8 mouse cellular contexts compared by ENCODE assay signal in genomic region chr8:72547802-72548643, GRCm38 (mm10). TPM values are rescaled to one million over a fixed set of nuclear protein-coding genes. Genes with fewer than 3 reads are reported as not detected.
DNase-seq lines count a peak whose midpoint lies in the region; ATAC-seq and TF ChIP-seq lines count a peak whose summit lies in the region.

Med26 (minus strand) TSS chr8:72548270.

- intact Hi-C loops in gastrocnemius, adult 2 months (cut with DNase I): loop anchor here (2.0 to 5.0 kb wide), 3 partner anchors 21 to 126 kb away; partner anchors contain the start of genes Eps15l1 and Slc35e1
- intact Hi-C loops in left cerebral cortex, adult 2 months (cut with DNase I): loop anchor here (1.0 kb wide), 2 partner anchors 23 to 56 kb away; partner anchors contain the start of genes Slc35e1 and Smim7

- no peak for TF ChIP-seq CTCF in gastrocnemius, adult 2 months (IDR thresholded peaks at IDR 0.05)
- TF ChIP-seq CTCF in hindbrain, postnatal 0 days (IDR thresholded peaks at IDR 0.05; ENCODE audit: low read depth): peak; percentile 38
- no peak; the same call in 1 of the 2 replicates for TF ChIP-seq CTCF in left cerebral cortex, adult 2 months (IDR thresholded peaks at IDR 0.05)

- peaks cover 11% of the 10 kb centered on the region; the same call in 1 of the 2 replicates for H3K36me3 ChIP-seq in hindbrain, postnatal 0 days (ENCODE audit: insufficient read depth, low read length)

- H3K4me3 ChIP-seq in gastrocnemius, adult 2 months: peak within 1 kb of the TSS; percentile 91
- peak within 1 kb of the TSS; percentile 92 for H3K4me3 ChIP-seq in hindbrain, postnatal 0 days (ENCODE audit: low read length)
- H3K4me3 ChIP-seq in left cerebral cortex, adult 2 months: peak within 1 kb of the TSS; percentile 71

- DNase-seq in ZHBTc4 (ENCODE audit: low read depth, low spot score): peak; percentile 100
- peak; percentile 99 for DNase-seq in gastrocnemius, adult 2 months
- DNase-seq in hindbrain, postnatal 0 days (ENCODE audit: low spot score): peak; percentile 100
- peak; percentile 97 to 99 for DNase-seq in left cerebral cortex, adult 2 months (ENCODE audit: extremely low spot score in 1 of 2, low spot score in 2 of 2)
- DNase-seq in right cerebral cortex, adult 2 months (ENCODE audit: low spot score in 2 of 2): peak; percentile 97 to 98
- DNase-seq in urinary bladder, postnatal 14 days (ENCODE audit: low spot score): peak; percentile 98

- ATAC-seq in common myeloid progenitor, adult 5-6 weeks (replicated peaks; ENCODE audit: low read depth, poor library complexity, severe bottlenecking): peak; percentile 88
- ATAC-seq in hindbrain, postnatal 0 days: peak; percentile 96
- ATAC-seq in megakaryocyte, adult 5-6 weeks (ENCODE audit: poor library complexity, severe bottlenecking): peak; percentile 87

- H3K4me1 ChIP-seq in hindbrain, postnatal 0 days (ENCODE audit: insufficient read depth, low read length): 0 out of 2 replicates have a peak, but pooled peaks cover 8% of the 10 kb centered on the region

- under 1% methylated on average over 89 of the region's 92 CpGs for WGBS in hindbrain, postnatal 0 days

- H3K9ac ChIP-seq in hindbrain, postnatal 0 days (replicated peaks; ENCODE audit: low read length): peak within 1 kb of the TSS; percentile 98

- H3K9me3 ChIP-seq in hindbrain, postnatal 0 days (ENCODE audit: low read length): no peaks in the 10 kb centered on the region

- peak within 1 kb of the TSS; percentile 99 for H3K4me2 ChIP-seq in hindbrain, postnatal 0 days (ENCODE audit: low read depth, low read length)

- peak within 1 kb of the TSS; percentile 92 for H3K27ac ChIP-seq in gastrocnemius, adult 2 months
- peak within 1 kb of the TSS; percentile 93 for H3K27ac ChIP-seq in hindbrain, postnatal 0 days
- H3K27ac ChIP-seq in left cerebral cortex, adult 2 months: peak within 1 kb of the TSS; percentile 85

- H3K27me3 ChIP-seq in hindbrain, postnatal 0 days (ENCODE audit: insufficient read depth, low read length): no peaks in the 10 kb centered on the region

RNA-seq across cellular contexts. Expression of gene Med26, which starts in this region (rescaled TPM):
- 9.6 and 12.4 TPM in 2 replicates for total RNA-seq in common myeloid progenitor, adult 5-6 weeks (2017)
- total RNA-seq in gastrocnemius, adult 2 months (2021): 10 to 100 TPM in 1 of 2 experiments, 1 to 10 TPM in 1; 7.0 to 17.2 TPM
- total RNA-seq in hindbrain, postnatal 0 days (2014; rRNA removed): 12.4 and 15.2 TPM in 2 replicates
- 14.0 and 15.5 TPM in 2 replicates for polyA plus RNA-seq in hindbrain, postnatal 0 days (2015; fragmentation: Nextera tagmentation; extraction: Ambion mirVana)
- total RNA-seq in left cerebral cortex, adult 2 months (2021): 10 to 100 TPM; 11.1 to 11.3 TPM
- total RNA-seq in megakaryocyte, adult 5-6 weeks (2015): 6.6 and 6.8 TPM in 2 replicates
- 4.2 and 4.7 TPM in 2 replicates for total RNA-seq in megakaryocyte, adult 5-6 weeks (2017)

Comparison
In these comparisons a context has a peak if more than half of its experiments do, and no peak if none do; other contexts are left out.
1. Peak in every context shown above with its lines: DNase-seq, ATAC-seq, H3K4me3 ChIP-seq and H3K27ac ChIP-seq.